Mouse (Mus musculus): ENCODE measurements around the gene Mfap3.

Mfap3 gene

GRCm38 (mm10) chr11:57582818-57583635 lies 64.6 kb downstream of the Mfap3 start:
- DNase-seq (ENCODE audit: extremely low spot score, low read depth, low spot score): no peak
